Mouse (Mus musculus) right cerebral cortex, postnatal 10 days (tissue): ENCODE measurements around the gene Wwtr1.

Experiments used
- DNase-seq, 2 experiments: peaks; one replicate each; pipeline ENCODE4 v3.0.0; 2021; ENCODE audit warnings: low spot score in 2 of 2

Wwtr1 gene

DNA sequence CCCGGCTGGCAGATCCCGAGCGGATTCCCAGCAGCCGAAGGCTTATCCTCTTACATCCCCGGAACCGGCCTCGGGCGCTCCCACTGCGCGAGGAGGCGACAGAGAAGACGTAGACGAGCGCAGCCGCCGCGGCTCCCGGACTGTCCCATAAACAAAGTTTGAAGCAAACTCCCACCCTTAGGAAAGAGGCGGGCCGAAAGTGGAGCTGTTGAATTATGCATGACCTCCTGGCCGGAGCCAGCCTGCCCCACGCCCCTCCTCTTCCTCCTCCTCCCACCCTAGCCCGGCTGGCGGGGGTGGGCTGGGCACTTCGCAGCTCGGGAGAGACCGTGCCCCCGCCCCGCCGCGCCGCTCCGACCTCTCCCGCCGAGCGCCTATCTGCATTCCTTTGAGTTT, at the start of gene Wwtr1:
Gene Wwtr1 (minus strand): TSS at position 251 of the 396 bp plus-strand sequence.
- DNase-seq: peak; percentile 80 to 82

DNA sequence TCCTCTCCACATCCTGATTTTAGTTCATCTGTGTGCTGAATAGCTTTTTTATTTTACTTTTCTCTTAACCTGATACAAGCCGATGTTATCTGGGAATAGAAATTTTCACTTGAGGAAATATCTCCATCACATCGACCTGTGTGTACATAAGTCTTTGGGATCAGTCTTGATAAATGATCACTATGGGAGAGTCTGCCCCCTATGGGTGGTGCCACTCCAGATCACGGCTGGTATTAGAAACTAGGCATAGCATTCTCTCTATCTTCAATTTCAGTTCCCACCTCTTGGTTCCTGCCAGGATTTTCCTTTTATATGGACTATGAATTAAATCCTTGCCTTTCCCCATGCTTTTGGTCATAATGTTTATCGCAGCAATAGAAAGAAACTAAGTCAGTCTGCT, 44.0 kb upstream of the Wwtr1 start:
- no peak for DNase-seq

DNA sequence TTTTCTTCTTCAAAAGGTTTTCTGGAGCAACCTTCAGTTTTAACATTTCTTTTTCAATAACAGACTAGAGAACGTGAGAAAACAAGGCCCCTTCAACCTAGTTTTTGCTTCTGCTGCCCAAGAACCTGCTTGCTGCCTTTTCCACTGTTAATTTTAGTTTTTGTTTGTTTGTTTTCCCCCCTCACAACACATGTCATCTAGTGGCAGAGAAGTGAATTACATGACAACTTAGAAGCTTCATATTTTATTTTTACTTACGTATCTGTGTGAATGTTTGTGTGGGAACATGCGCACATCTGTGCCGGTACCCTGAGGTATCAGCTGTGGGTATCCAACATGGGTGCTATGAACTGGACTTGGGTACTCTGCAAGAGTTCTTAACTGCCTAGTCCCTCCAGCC, 39.9 kb upstream of the Wwtr1 start:
- DNase-seq: no peak

DNA sequence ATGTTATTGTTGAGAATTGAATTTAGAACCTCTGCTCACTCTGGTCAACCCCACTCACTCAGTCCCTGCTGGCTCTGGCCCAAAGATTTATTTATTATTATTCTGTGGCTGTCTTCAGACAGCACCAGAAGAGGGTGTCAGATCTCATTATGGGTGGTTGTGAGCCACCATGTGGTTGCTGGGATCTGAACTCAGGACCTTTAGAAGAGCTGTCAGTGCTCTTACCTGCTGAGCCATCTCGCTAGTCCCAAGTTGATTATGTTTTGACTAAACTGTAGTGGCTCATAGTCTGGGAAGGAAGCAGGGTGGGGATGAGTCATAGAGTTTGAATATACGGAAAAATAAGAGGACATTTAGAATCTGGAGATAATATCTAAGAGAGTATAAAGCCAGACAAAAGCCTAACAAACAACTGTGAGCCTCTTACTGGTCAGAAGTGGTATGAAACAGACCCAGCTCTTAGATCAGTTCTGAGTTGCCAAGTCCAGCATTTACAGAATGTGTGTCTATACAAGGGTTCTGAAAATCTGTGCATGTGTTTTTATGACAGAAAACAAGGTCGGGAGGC, 36.8 kb upstream of the Wwtr1 start:
- no peak for DNase-seq

DNA sequence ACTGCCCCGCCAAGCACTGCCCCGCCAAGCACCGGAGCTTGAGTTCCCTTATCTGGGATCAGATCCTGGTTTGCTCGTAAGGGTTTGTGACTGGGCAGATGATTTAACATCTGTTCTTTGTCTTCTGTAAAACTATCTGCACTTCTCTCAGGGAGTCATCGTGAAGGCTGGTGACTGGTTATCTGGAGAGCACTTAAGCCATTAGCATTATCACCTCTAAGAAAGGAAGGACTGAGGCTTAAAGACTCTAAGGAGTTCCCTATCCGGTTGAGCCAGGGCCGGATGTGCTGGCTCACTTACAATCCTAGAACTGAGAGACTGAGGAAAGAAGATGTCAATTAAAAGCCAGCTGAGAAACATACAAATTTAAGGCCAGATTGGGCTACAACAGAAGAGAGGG, 36.1 kb upstream of the Wwtr1 start:
- DNase-seq: no peak

DNA sequence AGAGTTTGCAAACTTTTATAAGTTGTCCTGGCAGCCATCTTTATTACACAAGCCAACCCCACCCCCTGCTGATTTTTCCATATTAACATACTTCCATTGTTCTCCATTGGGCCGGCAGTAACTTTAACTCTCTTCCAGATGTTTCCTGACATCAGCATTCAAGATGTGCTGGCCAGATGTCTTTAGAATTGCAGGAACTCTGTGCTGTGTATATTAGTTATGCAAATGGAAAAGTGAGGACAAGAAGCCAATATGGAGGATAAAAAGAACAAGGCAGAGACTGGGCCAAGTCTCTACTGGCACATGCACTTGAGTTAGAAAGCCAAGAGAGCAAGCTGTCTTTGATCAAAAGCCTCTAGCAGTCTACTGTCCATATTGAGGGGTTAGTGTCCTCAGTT, 28.9 kb upstream of the Wwtr1 start:
- no peak for DNase-seq

DNA sequence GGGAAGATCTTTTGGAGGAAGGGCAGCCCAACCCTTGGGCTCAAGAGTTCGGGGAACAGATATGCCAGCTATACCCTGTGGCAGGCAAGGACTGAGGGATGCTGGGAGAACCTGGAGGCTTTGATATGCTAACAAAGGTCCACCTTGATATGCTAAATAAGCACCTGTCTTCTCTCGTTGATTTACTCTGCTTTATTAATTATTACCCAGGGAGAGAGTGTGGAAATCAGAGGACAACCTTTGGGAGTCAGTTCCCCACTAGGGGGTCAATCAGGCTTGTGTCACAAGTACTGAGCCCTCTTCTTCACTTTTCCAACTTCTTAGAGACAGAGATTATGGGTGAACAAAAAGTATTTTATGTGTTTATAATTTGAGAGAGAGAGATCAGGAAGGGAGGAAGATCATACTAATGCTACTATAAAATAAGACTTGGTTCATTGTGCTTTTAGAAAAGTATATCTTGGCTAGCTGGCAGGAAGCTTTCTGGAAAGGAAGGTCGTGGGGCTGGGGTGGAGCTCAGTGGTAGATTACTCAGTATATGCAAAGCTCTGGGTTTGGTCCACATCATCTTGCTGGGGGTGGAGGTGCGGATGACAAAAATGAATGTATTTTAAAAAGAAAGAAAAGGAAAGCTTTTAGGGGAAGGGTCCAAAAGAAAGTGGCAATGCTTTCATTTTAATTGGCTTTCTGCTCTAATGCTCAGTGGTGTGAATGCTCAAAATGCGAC, 28.3 kb upstream of the Wwtr1 start:
- no peak for DNase-seq

DNA sequence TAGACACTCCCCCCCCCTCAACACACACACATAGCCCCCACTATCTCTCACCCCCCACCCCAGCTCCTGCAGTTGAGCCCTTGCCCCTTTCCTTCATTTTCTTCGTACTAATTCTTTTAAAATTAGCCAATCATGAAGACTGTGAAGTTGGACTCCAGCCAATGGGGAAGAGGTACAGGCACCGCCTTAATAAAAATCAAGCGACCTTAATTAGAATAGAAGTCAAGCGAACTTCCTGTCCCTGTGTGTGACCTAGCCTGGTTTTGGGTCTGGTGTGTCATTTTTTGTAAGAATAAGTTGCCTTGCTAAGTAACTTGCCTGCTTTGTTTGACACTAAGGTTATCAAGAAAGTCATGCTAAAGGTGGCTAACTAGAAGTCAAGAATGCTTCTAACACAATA, 26.9 kb upstream of the Wwtr1 start:
- no peak for DNase-seq

DNA sequence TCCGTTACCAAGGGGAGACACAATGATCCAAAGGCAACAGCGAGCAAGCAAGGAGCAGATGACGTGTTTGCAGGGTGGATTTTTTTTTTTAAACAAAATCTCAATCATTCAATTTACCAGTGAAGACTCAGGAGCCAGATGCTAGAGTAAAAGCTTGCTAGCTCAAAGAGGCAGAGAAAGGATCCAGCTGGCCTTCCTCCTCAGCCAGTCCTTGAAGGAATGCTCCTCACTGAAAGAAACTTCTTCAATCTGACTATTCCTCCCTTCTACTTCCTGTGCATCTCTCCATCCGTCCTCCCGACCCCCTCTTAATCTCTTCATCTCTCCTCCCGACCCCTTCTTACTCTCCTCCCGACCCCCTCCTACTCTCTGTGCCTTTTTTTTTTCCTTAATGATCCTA, 20.9 kb upstream of the Wwtr1 start:
- no peak for DNase-seq

DNA sequence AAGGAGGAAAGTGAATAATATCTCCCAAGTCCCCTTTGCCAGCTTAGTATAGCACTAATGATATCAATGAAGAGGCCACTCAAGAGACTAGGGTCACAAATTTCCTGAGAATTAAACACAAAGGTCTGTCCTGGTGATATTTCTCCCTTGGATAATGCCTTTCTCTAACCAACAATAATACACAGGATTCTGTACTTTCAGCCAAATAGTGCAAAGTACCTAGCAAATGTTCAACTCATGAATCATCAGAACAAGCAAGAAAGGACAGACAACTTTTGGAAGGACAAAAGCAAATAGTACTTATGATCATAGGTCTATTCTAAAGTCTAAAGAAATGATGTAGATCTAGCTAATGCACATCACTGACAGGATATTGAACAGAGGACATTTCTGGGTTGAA, 19.8 kb upstream of the Wwtr1 start:
- DNase-seq: no peak

DNA sequence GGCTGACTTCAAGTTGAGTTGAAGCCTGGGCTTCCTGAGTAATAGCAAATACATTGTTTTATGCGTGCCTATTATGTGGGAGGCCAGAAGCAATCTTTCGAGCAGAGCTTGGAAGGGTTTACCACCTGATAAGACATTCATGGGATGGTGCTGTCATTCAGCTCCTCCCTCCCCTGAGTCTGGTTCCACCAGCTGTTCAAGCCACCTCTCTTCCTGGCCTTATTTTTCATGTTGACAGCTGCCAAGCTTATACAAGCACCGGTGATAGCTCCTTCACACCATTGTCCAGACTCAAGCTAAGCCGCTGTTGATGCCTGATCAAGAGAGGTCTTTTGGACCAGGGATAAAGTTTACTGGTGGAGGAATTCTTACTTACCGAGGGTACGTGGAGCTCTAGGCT, 10.3 kb upstream of the Wwtr1 start:
- DNase-seq: no peak

DNA sequence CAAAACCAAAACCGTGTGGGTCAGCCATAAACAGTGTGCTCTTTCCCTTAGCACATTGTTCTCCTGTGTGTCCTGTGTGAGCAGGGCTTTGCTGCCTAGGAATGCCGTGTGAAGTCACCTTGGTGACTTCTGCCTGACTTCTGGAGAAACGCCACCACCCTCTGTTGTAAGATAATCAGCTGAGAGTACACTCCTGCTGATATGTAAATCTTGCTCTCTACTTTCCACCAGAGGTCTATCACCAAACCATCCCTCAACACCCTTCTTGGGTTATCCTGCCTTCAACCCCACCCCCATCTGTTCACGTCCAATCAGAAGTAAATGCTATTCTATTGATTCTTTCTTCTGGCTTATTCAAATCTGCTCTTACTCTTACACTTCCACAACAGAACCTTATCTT, 7.8 kb upstream of the Wwtr1 start:
- no peak for DNase-seq

DNA sequence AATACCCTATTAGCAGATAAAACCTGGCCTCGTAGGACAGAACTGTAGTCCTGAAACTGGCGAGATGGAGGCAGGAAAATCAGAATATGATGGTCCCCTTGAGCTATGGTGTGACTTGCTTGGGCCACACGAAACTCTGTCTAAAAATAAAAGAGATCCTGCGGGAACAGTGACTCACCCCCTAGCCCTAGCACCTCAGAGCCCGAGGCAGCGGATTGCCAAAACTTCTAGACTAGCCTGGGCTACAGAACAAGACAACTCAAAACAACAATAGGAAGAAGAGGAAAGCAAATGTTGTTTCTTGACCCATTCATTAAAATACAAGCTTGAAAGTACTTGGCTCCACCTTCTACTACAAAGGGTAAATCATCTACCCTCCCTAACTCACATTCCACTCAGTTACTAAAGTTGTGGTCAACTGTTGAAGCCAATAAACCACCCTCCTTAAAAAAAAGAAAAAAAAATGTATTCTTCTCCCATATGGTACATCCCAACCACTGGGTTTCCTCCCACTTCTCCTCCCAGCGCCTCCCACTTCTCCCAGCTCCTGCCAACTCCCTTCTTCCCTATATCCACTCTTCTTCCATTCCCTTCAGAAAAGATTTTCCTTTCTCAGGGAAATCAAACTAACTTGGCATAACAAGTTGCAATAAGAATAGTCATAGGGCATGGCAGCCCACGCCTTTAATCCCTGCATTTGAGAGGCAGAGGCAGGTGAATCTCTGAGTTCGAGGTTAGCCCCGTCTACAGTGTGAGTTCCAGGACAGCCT, 4.9 kb upstream of the Wwtr1 start:
- no peak for DNase-seq

DNA sequence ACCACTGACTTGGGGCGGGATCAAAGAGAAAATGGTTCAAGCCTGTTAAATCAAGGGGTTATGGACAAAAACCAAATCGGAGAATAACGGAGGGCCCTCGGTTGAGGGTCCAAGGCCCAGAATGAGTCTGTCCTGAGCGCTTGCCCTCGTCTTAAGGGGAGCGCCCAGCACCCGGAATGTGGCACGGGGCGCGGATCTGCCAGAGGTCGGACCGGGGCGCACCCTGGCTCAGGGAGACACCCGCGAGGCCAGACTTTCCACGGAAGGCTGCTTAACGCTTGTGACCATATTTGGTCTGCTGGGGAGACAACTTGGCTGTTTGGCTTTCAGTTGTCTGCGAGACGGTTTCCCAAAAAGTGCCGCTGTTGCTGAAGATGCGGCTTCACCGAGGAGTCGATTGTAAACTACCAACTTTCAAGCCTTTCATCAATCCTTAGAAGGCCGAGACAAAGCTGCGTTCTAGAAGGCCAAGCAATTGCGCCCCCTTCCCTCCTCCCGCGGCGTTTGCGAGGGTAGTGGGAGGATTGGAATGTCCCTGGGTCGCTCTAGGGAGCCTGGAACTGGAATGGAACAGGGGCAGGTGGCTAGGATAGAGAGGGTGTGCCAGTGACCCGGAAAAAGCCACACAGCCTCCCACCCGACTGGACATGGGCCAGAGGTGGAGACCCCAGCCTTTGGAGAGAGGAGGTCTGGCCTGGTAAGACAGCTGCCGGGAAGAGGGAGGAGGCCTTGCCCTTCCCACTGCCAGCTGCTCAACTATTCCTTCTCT, 530 bp upstream of the Wwtr1 start:
- DNase-seq: peak; percentile 28 to 37

DNA sequence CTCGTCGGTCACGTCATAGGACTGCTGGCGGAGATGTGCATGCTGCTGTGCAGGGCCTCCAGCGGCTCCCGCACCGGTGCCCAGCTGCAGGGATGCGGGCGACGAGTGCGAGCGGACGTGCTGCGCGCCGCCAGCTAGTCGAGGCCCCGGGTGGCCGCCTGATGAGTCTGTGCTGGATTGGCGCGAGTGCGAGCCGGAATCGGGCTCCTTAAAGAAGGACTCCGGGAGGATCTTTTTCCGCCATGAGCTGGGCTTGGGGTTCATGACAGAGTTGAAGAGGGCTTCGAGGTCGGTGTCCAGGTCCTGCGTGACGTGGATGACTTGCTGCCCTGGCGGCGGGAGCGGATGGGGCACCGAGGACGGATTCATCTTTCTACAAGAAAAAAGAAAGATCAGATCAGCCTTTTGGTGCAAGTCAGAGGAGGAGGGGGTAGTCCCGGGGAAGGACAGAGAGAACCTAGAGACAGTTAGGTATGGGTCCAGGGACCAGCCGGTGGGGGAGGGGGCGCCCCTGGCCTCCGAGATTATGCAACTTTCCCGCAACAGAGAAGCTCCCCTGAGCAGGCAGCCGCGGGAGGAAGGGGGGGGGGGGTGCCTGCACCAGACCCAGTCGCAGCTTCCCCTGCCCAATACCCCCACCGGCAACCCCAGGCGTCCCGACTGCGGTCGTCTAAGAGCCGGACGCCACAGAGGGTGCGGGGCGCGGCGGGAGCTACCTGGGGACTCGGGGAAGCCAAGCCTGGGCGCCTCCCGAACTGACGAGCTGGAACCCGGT, 638 bp downstream of the Wwtr1 start:
- peak; percentile 38 to 52 for DNase-seq

DNA sequence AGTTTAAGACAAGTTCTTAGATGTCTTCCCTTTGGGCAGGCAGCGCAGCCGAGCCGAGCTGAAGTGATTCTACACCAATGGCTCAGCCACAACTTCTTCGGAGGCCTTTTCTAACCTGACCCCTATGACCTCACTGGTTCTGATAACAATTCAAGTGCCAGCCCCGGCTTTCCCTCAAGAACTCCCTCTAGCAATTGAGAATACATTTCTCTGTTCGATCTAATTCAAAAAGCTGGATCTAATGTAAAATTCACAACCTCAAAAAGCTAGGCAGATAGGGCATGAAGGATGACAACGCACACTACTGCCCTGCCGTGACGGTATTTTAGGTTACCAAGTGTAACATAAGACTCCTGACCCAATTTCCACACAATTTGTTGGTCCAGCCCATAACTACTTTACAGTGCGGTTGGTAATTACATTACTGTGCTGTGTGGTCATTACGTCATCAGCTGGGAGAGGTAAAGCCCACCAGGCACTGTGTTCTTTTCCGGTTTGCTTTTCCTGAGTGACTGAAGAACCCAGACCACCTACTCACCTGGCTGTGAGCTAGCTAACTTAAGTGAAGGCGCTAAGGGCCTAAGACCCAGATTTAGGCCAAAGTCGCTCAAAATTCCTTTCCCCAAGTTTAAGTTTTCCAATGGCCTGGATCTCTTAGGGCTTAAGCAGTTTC, 1.7 kb downstream of the Wwtr1 start:
- no peak for DNase-seq

DNA sequence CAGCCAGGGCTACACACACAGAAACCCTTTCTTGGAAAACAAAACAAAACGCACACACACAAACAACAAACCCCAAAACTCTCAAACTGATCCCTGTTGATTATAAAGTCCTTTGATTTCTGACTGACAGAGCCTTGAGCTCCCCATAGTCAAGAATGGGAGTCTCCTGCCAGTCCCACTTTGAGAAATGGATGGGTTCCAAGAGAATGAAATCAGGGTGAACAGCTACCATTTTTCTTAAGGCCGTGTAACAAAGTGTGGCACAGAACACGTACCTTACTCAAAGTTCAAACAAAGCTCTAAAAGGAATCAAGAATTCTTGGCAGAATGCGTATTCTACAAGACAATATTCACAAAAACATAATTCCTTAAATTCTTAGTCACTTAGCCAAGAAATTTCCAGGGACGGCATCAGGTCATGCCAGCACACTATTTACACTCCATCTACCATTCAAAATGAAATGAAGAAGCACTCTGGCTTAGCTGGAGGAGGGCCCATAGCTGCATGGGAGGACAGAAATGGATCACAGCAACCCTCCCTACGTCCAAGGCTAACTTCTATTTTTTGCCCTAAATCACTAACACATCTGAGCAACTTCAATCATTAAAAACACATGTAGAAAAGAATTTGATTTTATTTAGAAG, 3.3 kb downstream of the Wwtr1 start:
- DNase-seq: no peak

DNA sequence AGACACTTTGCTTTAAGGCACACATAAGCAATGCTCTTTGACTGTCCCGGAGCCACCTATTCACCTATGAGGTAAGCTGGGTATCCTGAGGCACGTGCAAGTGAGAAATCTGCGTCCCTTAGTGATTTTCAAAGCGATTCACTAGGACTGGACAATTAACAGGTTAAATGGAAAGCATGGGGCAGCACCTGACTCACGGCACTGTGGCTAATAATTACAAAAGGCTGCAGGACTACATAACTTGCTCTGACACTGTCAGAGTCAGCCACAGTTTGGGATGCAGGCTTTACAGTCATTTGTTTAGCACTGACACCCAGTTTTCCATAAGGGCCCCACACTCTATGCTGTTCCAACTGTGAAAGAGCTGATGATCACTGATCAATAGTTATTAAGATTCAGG, 9.1 kb downstream of the Wwtr1 start:
- no peak for DNase-seq

DNA sequence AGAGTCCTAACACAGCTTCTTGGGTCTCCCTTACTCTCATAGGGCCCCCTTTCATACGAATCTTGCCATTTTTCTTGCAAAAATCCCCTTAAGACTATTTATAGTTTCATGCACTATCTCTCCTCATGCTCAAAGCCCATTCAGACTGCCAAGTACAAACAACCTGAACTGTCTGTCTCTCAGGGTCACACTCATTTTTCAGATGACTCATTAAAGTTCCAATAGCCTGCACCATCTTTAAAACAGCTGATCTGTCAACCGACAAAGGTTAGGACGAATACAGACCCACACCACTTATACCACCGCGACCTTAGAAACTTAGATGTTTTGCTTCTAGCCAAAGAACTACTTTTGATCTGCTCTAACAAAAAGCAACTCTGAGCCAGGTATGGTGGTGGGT, 12.1 kb downstream of the Wwtr1 start:
- no peak for DNase-seq

DNA sequence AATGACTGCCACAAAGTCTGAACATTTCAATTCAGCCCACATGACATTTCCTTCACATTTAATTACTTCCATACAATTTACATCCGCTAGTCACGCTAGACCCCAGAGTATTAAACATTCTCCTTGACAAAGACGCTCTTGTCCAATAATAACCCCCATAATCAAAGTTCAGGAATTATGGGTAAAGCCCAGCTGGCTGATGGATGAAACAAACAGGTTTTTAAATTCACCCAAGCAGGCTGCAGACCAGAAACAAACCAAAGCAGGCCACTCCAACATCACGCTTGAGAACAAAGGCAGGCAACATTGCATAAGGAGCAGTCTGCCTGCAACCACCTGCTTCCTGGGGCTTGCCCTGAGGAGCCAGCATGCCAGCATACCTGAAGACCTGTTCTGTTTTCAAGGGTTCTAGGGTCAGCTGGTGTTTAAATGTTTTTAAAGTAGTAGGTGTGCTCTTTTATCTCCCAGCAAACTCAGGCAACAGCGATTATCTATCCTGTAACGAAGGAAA, 12.7 kb downstream of the Wwtr1 start:
- no peak for DNase-seq
